Mouse (Mus musculus): ENCODE data around the gene Sytl1. TPM values are rescaled to one million over a fixed set of nuclear protein-coding genes. Genes with fewer than 3 reads are reported as not detected.

Sytl1 gene
- polyA plus RNA-seq, 1 experiment from 2014 or later = not detected

DNA sequence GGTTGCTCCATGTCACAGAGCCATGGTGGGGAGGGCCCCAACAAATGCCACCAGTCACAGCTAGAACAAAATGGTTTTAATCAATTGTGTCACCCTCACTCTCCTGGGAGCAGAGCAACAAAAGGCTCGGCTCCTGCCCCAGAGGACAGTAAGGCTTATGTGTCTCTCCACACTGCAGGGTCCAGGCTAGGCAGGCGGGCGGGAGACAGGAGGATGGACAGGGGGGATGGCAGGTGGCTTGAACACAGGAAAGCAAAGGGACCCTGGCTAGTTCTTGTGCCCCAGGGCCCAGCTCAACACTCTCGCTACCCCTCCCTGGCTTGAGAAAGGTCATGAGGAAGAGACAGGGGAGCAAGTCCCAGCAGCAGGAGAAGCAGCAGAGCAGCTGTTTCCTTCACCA lies 29.5 kb upstream of the Sytl1 start:
- WGBS (ENCODE audit: missing documents) = 96% methylated on average over 4 of the region's 4 CpGs
- H3K36me3 ChIP-seq (ENCODE audit: inconsistent target) = peaks cover 28% of the 10 kb centered on the region; the same call in 1 of the 2 replicates
- no peak overlapping the region for H3K4me3 ChIP-seq (ENCODE audit: inconsistent target)
- no peak overlapping the region for H3K27ac ChIP-seq
- no peaks in the 10 kb centered on the region for H3K79me2 ChIP-seq (ENCODE audit: inconsistent target)

- Histone ChIP-seq H3K27ac (no peak overlapping the region), H3K79me2 (ENCODE audit: inconsistent target) (no peaks in the 10 kb centered on the region), H3K4me3 (ENCODE audit: inconsistent target) (no peak overlapping the region), H3K36me3 (ENCODE audit: inconsistent target) (peaks cover 25% of the 10 kb centered on the region; the same call in 1 of the 2 replicates)
- WGBS (ENCODE audit: missing documents) = 89% methylated on average over 1 of the region's 1 CpGs
Observed at GRCm38 (mm10) chr4:133291255-133291654, 28.3 kb upstream of the Sytl1 start.

GRCm38 (mm10) chr4:133286476-133287077 lies 23.7 kb upstream of the Sytl1 start:
- no peaks in the 10 kb centered on the region for H3K36me3 ChIP-seq (ENCODE audit: inconsistent target)
- no peaks in the 10 kb centered on the region for H3K79me2 ChIP-seq (ENCODE audit: inconsistent target)
- H3K4me3 ChIP-seq (ENCODE audit: inconsistent target) = no peak overlapping the region
- WGBS (ENCODE audit: missing documents) = 86% methylated on average over 4 of the region's 4 CpGs
- H3K27ac ChIP-seq = no peak overlapping the region

- no peaks in the 10 kb centered on the region for H3K36me3 ChIP-seq (ENCODE audit: inconsistent target)
- H3K79me2 ChIP-seq (ENCODE audit: inconsistent target) = no peaks in the 10 kb centered on the region
- WGBS (ENCODE audit: missing documents) = 72% methylated on average over 5 of the region's 5 CpGs
- no peak overlapping the region for H3K4me3 ChIP-seq (ENCODE audit: inconsistent target)
- H3K27ac ChIP-seq = no peak overlapping the region
Observed at GRCm38 (mm10) chr4:133285950-133286349, 23.0 kb upstream of the Sytl1 start.

DNA sequence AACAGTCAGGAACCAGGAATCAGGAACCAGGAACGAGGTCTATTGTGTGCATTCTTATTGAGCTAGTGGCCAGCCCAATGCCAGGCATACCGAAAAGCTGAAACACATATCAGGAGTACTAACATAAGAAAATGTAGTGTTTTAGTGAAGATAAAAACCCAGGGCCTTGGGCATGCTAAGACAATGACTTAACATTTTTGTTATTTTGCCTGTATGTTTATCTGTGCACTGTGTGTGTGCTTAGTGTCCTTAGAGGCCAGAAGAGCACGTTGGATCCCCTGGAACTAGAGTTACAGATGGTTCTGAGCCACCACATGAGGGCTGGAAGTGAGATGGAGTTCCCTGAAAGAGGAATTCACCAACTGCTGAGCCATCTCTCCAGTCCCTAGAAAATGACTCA lies 22.4 kb upstream of the Sytl1 start:
- Histone ChIP-seq H3K27ac (no peak overlapping the region), H3K36me3 (ENCODE audit: inconsistent target) (no peaks in the 10 kb centered on the region), H3K4me3 (ENCODE audit: inconsistent target) (no peak overlapping the region), H3K79me2 (ENCODE audit: inconsistent target) (no peaks in the 10 kb centered on the region)
- 87% methylated on average over 3 of the region's 3 CpGs for WGBS (ENCODE audit: missing documents)

DNA sequence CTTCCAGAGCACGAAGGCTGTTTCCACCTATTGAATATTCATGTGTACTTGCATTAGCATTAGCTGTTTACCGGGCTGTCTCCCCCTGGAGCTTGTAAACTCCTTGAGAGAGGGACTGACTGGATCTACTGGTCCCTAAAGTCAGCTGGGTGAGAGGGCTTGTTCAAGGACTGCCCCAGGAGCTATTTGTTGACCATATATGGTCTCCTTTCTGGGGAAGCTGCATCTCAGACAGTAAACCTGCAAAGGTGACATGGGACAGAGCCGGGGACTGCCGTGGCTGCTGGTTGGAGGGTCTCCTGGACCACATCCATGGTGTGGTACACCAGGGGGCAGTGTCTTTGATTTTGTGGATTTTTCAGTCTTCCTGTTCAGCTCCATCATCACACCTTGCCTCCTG lies 19.7 kb upstream of the Sytl1 start:
- Histone ChIP-seq H3K36me3 (ENCODE audit: inconsistent target) (no peaks in the 10 kb centered on the region), H3K27ac (no peak overlapping the region), H3K79me2 (ENCODE audit: inconsistent target) (no peaks in the 10 kb centered on the region), H3K4me3 (ENCODE audit: inconsistent target) (no peak overlapping the region)
- 93% methylated on average over 4 of the region's 4 CpGs for WGBS (ENCODE audit: missing documents)

GRCm38 (mm10) chr4:133281951-133282481 lies 19.1 kb upstream of the Sytl1 start:
- Histone ChIP-seq H3K27ac (no peak overlapping the region), H3K79me2 (ENCODE audit: inconsistent target) (peaks cover 4% of the 10 kb centered on the region), H3K36me3 (ENCODE audit: inconsistent target) (no peaks in the 10 kb centered on the region), H3K4me3 (ENCODE audit: inconsistent target) (no peak overlapping the region)
- WGBS (ENCODE audit: missing documents) = 93% methylated on average over 4 of the region's 5 CpGs

DNA sequence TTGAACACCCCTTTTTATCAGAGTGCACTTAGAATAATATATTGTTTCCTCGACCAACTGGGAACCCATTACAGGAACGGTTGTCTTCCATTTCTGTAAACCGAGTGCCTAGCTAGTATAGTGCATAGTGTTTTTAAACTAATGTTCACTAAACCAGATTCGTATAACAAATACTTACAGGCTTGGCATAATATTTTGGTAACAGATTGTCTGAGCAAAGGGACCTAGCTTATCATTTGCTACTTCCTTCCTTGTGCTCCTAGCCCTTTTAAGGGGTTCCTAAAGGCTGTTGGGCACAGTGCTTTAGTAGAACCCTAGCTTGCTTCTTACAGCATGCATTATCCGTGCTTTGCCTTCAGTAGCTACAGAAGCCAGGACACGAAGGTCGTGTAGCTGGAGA lies 18.6 kb upstream of the Sytl1 start:
- Histone ChIP-seq H3K4me3 (ENCODE audit: inconsistent target) (no peak overlapping the region), H3K27ac (no peak overlapping the region), H3K79me2 (ENCODE audit: inconsistent target) (peaks cover 9% of the 10 kb centered on the region), H3K36me3 (ENCODE audit: inconsistent target) (no peaks in the 10 kb centered on the region)
- 40% methylated on average over 7 of the region's 7 CpGs for WGBS (ENCODE audit: missing documents)

GRCm38 (mm10) chr4:133278482-133278881 lies 15.6 kb upstream of the Sytl1 start:
- WGBS (ENCODE audit: missing documents) = 73% methylated on average over 3 of the region's 3 CpGs
- H3K36me3 ChIP-seq (ENCODE audit: inconsistent target) = no peaks in the 10 kb centered on the region
- H3K4me3 ChIP-seq (ENCODE audit: inconsistent target) = peak overlapping the region; percentile 99; the same call in 1 of the 2 replicates
- peaks cover 39% of the 10 kb centered on the region for H3K79me2 ChIP-seq (ENCODE audit: inconsistent target)
- H3K27ac ChIP-seq = peak overlapping the region; percentile 80

DNA sequence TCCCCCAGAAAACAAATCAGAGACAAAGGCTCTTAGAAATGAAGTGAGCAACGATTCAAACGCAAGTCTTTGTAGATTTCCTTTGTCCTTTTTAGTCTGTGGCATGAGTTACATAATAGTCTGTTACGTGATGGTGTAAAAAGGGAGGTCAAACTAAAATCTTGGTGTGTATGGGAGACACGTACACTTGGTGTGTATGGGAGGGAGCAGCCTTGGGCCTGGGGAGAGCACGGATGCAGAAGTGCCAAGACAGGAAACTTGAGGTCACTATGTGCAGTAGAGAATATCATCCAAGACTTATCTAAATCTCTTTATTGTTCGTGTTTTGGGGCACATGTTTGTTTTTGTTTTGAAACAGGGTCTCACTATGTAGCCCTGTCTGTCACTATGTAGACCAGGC lies 15.2 kb upstream of the Sytl1 start:
- Histone ChIP-seq H3K79me2 (ENCODE audit: inconsistent target) (peaks cover 43% of the 10 kb centered on the region), H3K4me3 (ENCODE audit: inconsistent target) (peak overlapping the region; percentile 99), H3K36me3 (ENCODE audit: inconsistent target) (no peaks in the 10 kb centered on the region), H3K27ac (peak overlapping the region; percentile 80)
- 0% methylated on average over 6 of the region's 6 CpGs for WGBS (ENCODE audit: missing documents)

GRCm38 (mm10) chr4:133277104-133278026 lies 14.5 kb upstream of the Sytl1 start, which contains the start of gene Tmem222:
Tmem222 (minus strand) TSS chr4:133277792.
- under 1% methylated on average over 61 of the region's 73 CpGs for WGBS (ENCODE audit: missing documents)
- peak within 1 kb of the TSS; percentile 99 for H3K4me3 ChIP-seq (ENCODE audit: inconsistent target)
- H3K79me2 ChIP-seq (ENCODE audit: inconsistent target) = peaks cover 50% of the 10 kb centered on the region
- H3K27ac ChIP-seq = peak within 1 kb of the TSS; percentile 80
- H3K36me3 ChIP-seq (ENCODE audit: inconsistent target) = no peaks in the 10 kb centered on the region

DNA sequence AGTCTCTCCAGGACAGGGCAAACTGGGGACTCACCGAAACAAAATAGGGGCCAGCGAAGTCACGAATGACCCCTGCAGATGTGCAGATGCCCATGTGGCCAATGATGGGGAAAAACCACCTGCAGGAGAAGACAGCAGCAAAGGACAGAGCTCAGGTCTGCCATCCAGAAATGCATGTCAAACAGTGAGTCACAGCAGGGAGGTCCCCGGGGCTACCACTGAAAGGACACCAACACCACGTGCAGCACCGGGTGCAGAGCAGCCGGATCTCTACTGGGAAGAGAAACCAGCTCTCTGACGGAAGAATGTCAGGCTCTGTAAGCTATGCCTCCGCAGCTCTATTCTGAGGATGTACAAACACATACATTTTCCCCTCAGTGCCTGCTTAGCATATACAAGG lies 8.0 kb upstream of the Sytl1 start:
- Histone ChIP-seq H3K36me3 (ENCODE audit: inconsistent target) (peaks cover 40% of the 10 kb centered on the region), H3K4me3 (ENCODE audit: inconsistent target) (no peak overlapping the region), H3K27ac (no peak overlapping the region), H3K79me2 (ENCODE audit: inconsistent target) (peaks cover 61% of the 10 kb centered on the region)
- 90% methylated on average over 9 of the region's 9 CpGs for WGBS (ENCODE audit: missing documents)

DNA sequence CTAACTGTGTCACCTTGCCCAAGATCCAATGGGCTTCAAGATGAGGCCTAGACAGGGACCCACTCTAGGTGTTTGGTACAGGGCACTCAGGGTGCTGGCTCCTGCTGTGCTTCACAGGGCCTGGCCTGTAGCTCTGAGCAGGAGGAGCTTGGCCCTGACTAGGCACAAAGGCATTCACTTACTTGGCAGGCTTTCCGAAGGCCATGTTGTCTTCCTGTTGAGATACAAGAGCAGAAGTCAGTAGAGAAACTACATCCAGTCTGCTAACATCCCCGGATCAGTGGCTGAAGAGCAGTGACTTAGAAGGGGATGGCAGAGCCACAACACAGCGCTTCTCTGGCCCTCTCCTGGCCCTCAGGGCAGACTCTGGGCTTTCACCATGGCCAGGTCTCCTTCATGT lies 6.7 kb upstream of the Sytl1 start:
- Histone ChIP-seq H3K4me3 (ENCODE audit: inconsistent target) (no peak overlapping the region), H3K79me2 (ENCODE audit: inconsistent target) (peaks cover 48% of the 10 kb centered on the region), H3K27ac (no peak overlapping the region), H3K36me3 (ENCODE audit: inconsistent target) (peaks cover 42% of the 10 kb centered on the region)
- 93% methylated on average over 3 of the region's 3 CpGs for WGBS (ENCODE audit: missing documents)

DNA sequence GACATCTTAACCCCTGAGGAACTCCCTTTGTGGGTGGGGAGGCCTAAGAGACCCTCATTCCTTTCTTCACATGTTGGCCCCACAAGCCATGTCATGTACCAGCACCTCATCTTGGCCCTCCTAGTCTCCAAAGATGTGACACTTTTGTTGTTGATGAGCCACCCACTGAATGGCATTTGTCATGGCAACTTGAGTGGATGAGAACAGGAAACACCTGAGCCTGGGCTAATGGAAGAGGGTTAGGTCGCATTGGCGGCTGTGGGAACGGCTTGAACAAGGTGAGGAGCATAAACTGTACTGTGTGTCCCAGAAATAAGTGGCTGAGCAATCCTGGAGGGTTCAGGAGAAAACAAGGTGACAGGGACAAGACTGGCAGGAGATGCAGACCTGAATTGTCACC lies 6.0 kb upstream of the Sytl1 start:
- Histone ChIP-seq H3K36me3 (ENCODE audit: inconsistent target) (peaks cover 42% of the 10 kb centered on the region), H3K79me2 (ENCODE audit: inconsistent target) (peaks cover 41% of the 10 kb centered on the region), H3K4me3 (ENCODE audit: inconsistent target) (no peak overlapping the region), H3K27ac (no peak overlapping the region)
- WGBS (ENCODE audit: missing documents) = 97% methylated on average over 3 of the region's 3 CpGs
